ENCODE assay signal across 20 mouse cellular contexts in the genomic region with DNA sequence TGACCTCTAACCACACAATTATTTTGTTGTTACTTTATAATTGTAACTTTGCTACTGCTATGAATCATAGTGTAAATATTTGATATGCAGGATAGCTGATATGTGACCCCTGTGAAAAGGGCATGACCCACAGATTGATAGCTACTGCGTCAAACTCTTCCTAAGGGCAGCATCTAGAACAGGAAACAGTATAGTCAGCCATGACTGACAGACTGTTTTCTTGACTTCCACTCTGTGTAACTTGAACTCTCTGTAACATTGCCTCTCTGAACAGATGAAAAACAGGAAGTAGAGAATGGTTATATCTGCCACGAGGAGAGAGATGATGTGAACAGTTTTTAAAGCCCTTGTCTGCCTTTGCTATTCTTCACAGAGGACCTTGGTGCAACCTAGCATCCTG. TPM values are rescaled to one million over a fixed set of nuclear protein-coding genes. Genes with fewer than 3 reads are reported as not detected.
DNase-seq lines count a peak whose midpoint lies in the region; ATAC-seq and TF ChIP-seq lines count a peak whose summit lies in the region.
"Had no signal": no experiment of that assay in that cellular context is flagged by ENCODE, and none has a peak within 500 bp of the region (broad histone marks: within the 10 kb centered on the region; RNA-seq: fewer than 3 reads in every experiment).

No protein-coding gene starts in this region.

- no peak overlapping the region for H3K4me3 ChIP-seq in kidney, postnatal 0 days (replicated peaks; ENCODE audit: low read depth, low read length)
- no peak overlapping the region for H3K4me3 ChIP-seq in kidney, embryonic 15.5 days (replicated peaks)
- H3K4me3 ChIP-seq in forebrain, embryonic 13.5 days = no peak overlapping the region
- H3K4me3 ChIP-seq: embryonic facial prominence, embryonic 13.5 days; hindbrain, embryonic 15.5 days; limb, embryonic 15.5 days; neural tube, embryonic 13.5 days had no signal

- 5% methylated on average over 2 of the region's 2 CpGs for WGBS in kidney, postnatal 0 days
- WGBS in kidney, embryonic 15.5 days = 9% methylated on average over 2 of the region's 2 CpGs
- WGBS in forebrain, embryonic 13.5 days = 81% methylated on average over 2 of the region's 2 CpGs

- H3K9me3 ChIP-seq in kidney, postnatal 0 days (replicated peaks; ENCODE audit: low read length) = no peaks in the 10 kb centered on the region
- H3K9me3 ChIP-seq in kidney, embryonic 15.5 days (replicated peaks) = no peaks in the 10 kb centered on the region
- H3K9me3 ChIP-seq in forebrain, embryonic 13.5 days (replicated peaks) = no peaks in the 10 kb centered on the region
- H3K9me3 ChIP-seq: embryonic facial prominence, embryonic 13.5 days; hindbrain, embryonic 15.5 days; limb, embryonic 15.5 days; neural tube, embryonic 13.5 days had no signal

- H3K27ac ChIP-seq in kidney, postnatal 0 days = peak overlapping the region; percentile 65; the same call in 1 of the 2 replicates
- H3K27ac ChIP-seq in kidney, embryonic 15.5 days = no peak overlapping the region
- no peak overlapping the region for H3K27ac ChIP-seq in forebrain, embryonic 13.5 days
- H3K27ac ChIP-seq: embryonic facial prominence, embryonic 13.5 days; hindbrain, embryonic 15.5 days; limb, embryonic 15.5 days; neural tube, embryonic 13.5 days had no signal

- no peak; the same call in 1 of the 2 replicates for ATAC-seq in kidney, postnatal 0 days (replicated peaks; ENCODE audit: low FRiP score, low read depth)
- no peak for ATAC-seq in kidney, embryonic 15.5 days (replicated peaks; ENCODE audit: low FRiP score)
- ATAC-seq in forebrain, embryonic 13.5 days = no peak
- ATAC-seq: intestine, postnatal 0 days had no signal

- no peaks in the 10 kb centered on the region for H3K36me3 ChIP-seq in kidney, postnatal 0 days (ENCODE audit: insufficient read depth, low read length)
- H3K36me3 ChIP-seq in kidney, embryonic 15.5 days = no peaks in the 10 kb centered on the region
- H3K36me3 ChIP-seq in forebrain, embryonic 13.5 days (ENCODE audit: poor library complexity, severe bottlenecking) = no peaks in the 10 kb centered on the region
- H3K36me3 ChIP-seq: embryonic facial prominence, embryonic 13.5 days; hindbrain, embryonic 15.5 days; limb, embryonic 15.5 days; neural tube, embryonic 13.5 days had no signal

- no peaks in the 10 kb centered on the region for H3K27me3 ChIP-seq in kidney, postnatal 0 days (ENCODE audit: insufficient read depth, low read length)
- no peaks in the 10 kb centered on the region for H3K27me3 ChIP-seq in kidney, embryonic 15.5 days
- no peaks in the 10 kb centered on the region for H3K27me3 ChIP-seq in forebrain, embryonic 13.5 days
- H3K27me3 ChIP-seq: embryonic facial prominence, embryonic 13.5 days; hindbrain, embryonic 15.5 days; limb, embryonic 15.5 days; neural tube, embryonic 13.5 days had no signal

- no peaks in the 10 kb centered on the region for H3K4me1 ChIP-seq in kidney, postnatal 0 days (replicated peaks; ENCODE audit: insufficient read depth, low read length)
- peaks cover 8% of the 10 kb centered on the region for H3K4me1 ChIP-seq in kidney, embryonic 15.5 days
- H3K4me1 ChIP-seq in forebrain, embryonic 13.5 days = no peaks in the 10 kb centered on the region
- H3K4me1 ChIP-seq: embryonic facial prominence, embryonic 13.5 days; hindbrain, embryonic 15.5 days; neural tube, embryonic 13.5 days had no signal

- H3K4me2 ChIP-seq in kidney, postnatal 0 days (ENCODE audit: low read length) = no peak overlapping the region
- no peak overlapping the region for H3K4me2 ChIP-seq in kidney, embryonic 15.5 days
- H3K4me2 ChIP-seq in forebrain, embryonic 13.5 days = no peak overlapping the region
- H3K4me2 ChIP-seq: embryonic facial prominence, embryonic 13.5 days; heart, embryonic 11.5 days; hindbrain, embryonic 15.5 days; limb, embryonic 15.5 days; neural tube, embryonic 13.5 days had no signal

- no peak overlapping the region for H3K9ac ChIP-seq in kidney, postnatal 0 days (ENCODE audit: low read depth, low read length)
- no peak overlapping the region for H3K9ac ChIP-seq in kidney, embryonic 15.5 days
- H3K9ac ChIP-seq in forebrain, embryonic 13.5 days = no peak overlapping the region
- H3K9ac ChIP-seq: embryonic facial prominence, embryonic 13.5 days; hindbrain, embryonic 15.5 days; limb, embryonic 15.5 days; neural tube, embryonic 13.5 days had no signal

- peak; percentile 80 for DNase-seq in kidney, postnatal 0 days (ENCODE audit: low spot score)
- DNase-seq in CD4-positive, CD25-positive, alpha-beta regulatory T cell, adult 2 months (ENCODE audit: low read depth, low spot score) = peak; percentile 11
- DNase-seq in MEL-GATA-1-ER (ENCODE audit: extremely low read depth, low read depth) = peak; percentile 19
- DNase-seq in kidney, postnatal 4 days = peak; percentile 31 to 51
- no peak for DNase-seq in adrenal gland, postnatal 10 days
- DNase-seq: adrenal gland, postnatal 14 days; cerebellum, adult 18-20 months; gastrocnemius, postnatal 25 days; layer of hippocampus, adult 9-11 months; right cerebral cortex, postnatal 25 days; thymus, postnatal 14 days had no signal

- TF ChIP-seq CTCF in kidney, postnatal 0 days (IDR thresholded peaks at IDR 0.05; ENCODE audit: low read depth) = no peak

RNA-seq across cellular contexts. Expression of gene Tc2n, which starts 21.7 kb away (rescaled TPM):
- 0.37 and 0.58 TPM in 2 replicates for polyA plus RNA-seq in kidney, postnatal 0 days (2015; fragmentation: Nextera tagmentation; extraction: Ambion mirVana)
- 0.60 and 0.78 TPM in 2 replicates for polyA plus RNA-seq in kidney, embryonic 15.5 days (2015; fragmentation: Nextera tagmentation; extraction: Ambion mirVana)
- total RNA-seq in adrenal gland, postnatal 10 days (2021) = 1 to 10 TPM in 1 of 2 experiments, under 1 TPM in 1; 0.88 to 2.3 TPM
- polyA plus RNA-seq in forebrain, embryonic 13.5 days (2015; fragmentation: Nextera tagmentation; extraction: Ambion mirVana) = 0.09 and 0.15 TPM in 2 replicates
- total RNA-seq: monocyte, adult 5-6 weeks had no signal
